Mouse (Mus musculus): ENCODE results near the gene Pusl1.

The Pusl1 gene

GRCm38 (mm10) chr4:155888181-155888580 lies 3.4 kb downstream of the Pusl1 start:
- ATAC-seq (ENCODE audit: insufficient number of reproducible peaks, low FRiP score, low TSS enrichment): no peak

GRCm38 (mm10) chr4:155887674-155888073 lies 3.9 kb downstream of the Pusl1 start:
- no peak for ATAC-seq (ENCODE audit: insufficient number of reproducible peaks, low FRiP score, low TSS enrichment)

GRCm38 (mm10) chr4:155886330-155886729 lies 5.3 kb downstream of the Pusl1 start:
- ATAC-seq (ENCODE audit: insufficient number of reproducible peaks, low FRiP score, low TSS enrichment): no peak

GRCm38 (mm10) chr4:155883587-155883986 lies 8.0 kb downstream of the Pusl1 start:
- ATAC-seq (ENCODE audit: insufficient number of reproducible peaks, low FRiP score, low TSS enrichment): no peak

- no peak for ATAC-seq (ENCODE audit: insufficient number of reproducible peaks, low FRiP score, low TSS enrichment)
These were observed 20.2 kb downstream of the Pusl1 start for GRCm38 (mm10) chr4:155871404-155871803.

GRCm38 (mm10) chr4:155869317-155870033 lies 22.1 kb downstream of the Pusl1 start, which contains the start of the genes Cptp and Ints11:
Cptp (minus strand) TSS chr4:155869440.
Ints11 (plus strand) TSS chr4:155869546.
- peak; percentile 93 for ATAC-seq (ENCODE audit: insufficient number of reproducible peaks, low FRiP score, low TSS enrichment)

- peak; percentile 11; the same call in 1 of the 2 replicates for ATAC-seq (ENCODE audit: insufficient number of reproducible peaks, low FRiP score, low TSS enrichment)
These were observed 22.8 kb downstream of the Pusl1 start for GRCm38 (mm10) chr4:155868614-155869298.

- ATAC-seq (ENCODE audit: insufficient number of reproducible peaks, low FRiP score, low TSS enrichment): no peak
These were observed 28.6 kb downstream of the Pusl1 start, which contains the start of gene Tas1r3 for GRCm38 (mm10) chr4:155863001-155863400. Tas1r3 (minus strand) TSS chr4:155863362.

GRCm38 (mm10) chr4:155861787-155862186 lies 29.8 kb downstream of the Pusl1 start:
- no peak for ATAC-seq (ENCODE audit: insufficient number of reproducible peaks, low FRiP score, low TSS enrichment)

- ATAC-seq (ENCODE audit: insufficient number of reproducible peaks, low FRiP score, low TSS enrichment): no peak
These were observed 32.3 kb downstream of the Pusl1 start for GRCm38 (mm10) chr4:155859318-155859717.

GRCm38 (mm10) chr4:155856881-155857280 lies 34.7 kb downstream of the Pusl1 start:
- ATAC-seq (ENCODE audit: insufficient number of reproducible peaks, low FRiP score, low TSS enrichment): no peak

- no peak for ATAC-seq (ENCODE audit: insufficient number of reproducible peaks, low FRiP score, low TSS enrichment)
These were observed 35.5 kb downstream of the Pusl1 start for GRCm38 (mm10) chr4:155856071-155856470.

- ATAC-seq (ENCODE audit: insufficient number of reproducible peaks, low FRiP score, low TSS enrichment): no peak
These were observed 36.6 kb downstream of the Pusl1 start for GRCm38 (mm10) chr4:155854991-155855390.

GRCm38 (mm10) chr4:155853421-155853820 lies 38.2 kb downstream of the Pusl1 start:
- no peak for ATAC-seq (ENCODE audit: insufficient number of reproducible peaks, low FRiP score, low TSS enrichment)

GRCm38 (mm10) chr4:155851951-155852411 lies 39.6 kb downstream of the Pusl1 start:
- ATAC-seq (ENCODE audit: insufficient number of reproducible peaks, low FRiP score, low TSS enrichment): no peak

GRCm38 (mm10) chr4:155851368-155851767 lies 40.2 kb downstream of the Pusl1 start:
- ATAC-seq (ENCODE audit: insufficient number of reproducible peaks, low FRiP score, low TSS enrichment): no peak

- ATAC-seq (ENCODE audit: insufficient number of reproducible peaks, low FRiP score, low TSS enrichment): no peak
These were observed 41.7 kb downstream of the Pusl1 start for GRCm38 (mm10) chr4:155849792-155850451.

GRCm38 (mm10) chr4:155849391-155849790 lies 42.2 kb downstream of the Pusl1 start:
- ATAC-seq (ENCODE audit: insufficient number of reproducible peaks, low FRiP score, low TSS enrichment): no peak

- no peak for ATAC-seq (ENCODE audit: insufficient number of reproducible peaks, low FRiP score, low TSS enrichment)
These were observed 43.0 kb downstream of the Pusl1 start for GRCm38 (mm10) chr4:155848434-155849095.

- peak; percentile 31; the same call in 1 of the 2 replicates for ATAC-seq (ENCODE audit: insufficient number of reproducible peaks, low FRiP score, low TSS enrichment)
These were observed 43.8 kb downstream of the Pusl1 start for GRCm38 (mm10) chr4:155847591-155848352.
